Mouse (Mus musculus) cerebral cortex, adult 2 months (tissue): ENCODE data around the gene Rabgap1l.

Experiments used
- WGBS: fragments of 180-500 bp; shearing (Covaris S2); methylation state at CpG from one replicate; pipeline ENCODE4 v1.1.7; 2018; 5-methylcytosine and 5-hydroxymethylcytosine counted together

The Rabgap1l gene

GRCm38 (mm10) chr1:160792686-160793355, at the start of gene Rabgap1l:
TSS of gene Rabgap1l (minus strand) at chr1:160793211.
- WGBS, result 2% methylated on average over 63 of the region's 67 CpGs

DNA sequence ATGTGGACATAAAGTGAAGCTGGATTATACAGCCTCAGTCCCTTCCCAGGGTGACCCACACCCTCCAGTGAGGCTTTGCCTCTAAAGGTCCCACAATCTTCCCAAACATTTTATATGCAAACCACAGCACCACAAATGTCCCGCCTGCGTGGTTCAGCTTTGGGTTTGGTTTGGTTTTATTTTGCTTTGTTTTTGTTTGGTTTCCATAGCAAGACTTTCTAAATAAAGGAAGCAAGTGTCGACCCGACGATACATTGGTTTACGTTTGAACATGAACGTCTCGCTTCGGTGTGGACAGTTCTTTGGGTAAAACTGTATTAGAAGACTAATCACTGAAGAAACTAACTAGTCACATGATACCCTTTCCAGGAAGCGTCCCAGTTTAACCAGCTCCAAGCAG, 49.6 kb upstream of the Rabgap1l start:
- WGBS, result 71% methylated on average over 10 of the region's 10 CpGs

GRCm38 (mm10) chr1:160840618-160841017, 47.6 kb upstream of the Rabgap1l start:
- 82% methylated on average over 5 of the region's 5 CpGs for WGBS

- 94% methylated on average over 4 of the region's 4 CpGs for WGBS
These were observed 46.1 kb upstream of the Rabgap1l start for GRCm38 (mm10) chr1:160839095-160839494.

- WGBS, result 78% methylated on average over 1 of the region's 1 CpGs
These were observed 41.4 kb upstream of the Rabgap1l start for GRCm38 (mm10) chr1:160834446-160834845.

DNA sequence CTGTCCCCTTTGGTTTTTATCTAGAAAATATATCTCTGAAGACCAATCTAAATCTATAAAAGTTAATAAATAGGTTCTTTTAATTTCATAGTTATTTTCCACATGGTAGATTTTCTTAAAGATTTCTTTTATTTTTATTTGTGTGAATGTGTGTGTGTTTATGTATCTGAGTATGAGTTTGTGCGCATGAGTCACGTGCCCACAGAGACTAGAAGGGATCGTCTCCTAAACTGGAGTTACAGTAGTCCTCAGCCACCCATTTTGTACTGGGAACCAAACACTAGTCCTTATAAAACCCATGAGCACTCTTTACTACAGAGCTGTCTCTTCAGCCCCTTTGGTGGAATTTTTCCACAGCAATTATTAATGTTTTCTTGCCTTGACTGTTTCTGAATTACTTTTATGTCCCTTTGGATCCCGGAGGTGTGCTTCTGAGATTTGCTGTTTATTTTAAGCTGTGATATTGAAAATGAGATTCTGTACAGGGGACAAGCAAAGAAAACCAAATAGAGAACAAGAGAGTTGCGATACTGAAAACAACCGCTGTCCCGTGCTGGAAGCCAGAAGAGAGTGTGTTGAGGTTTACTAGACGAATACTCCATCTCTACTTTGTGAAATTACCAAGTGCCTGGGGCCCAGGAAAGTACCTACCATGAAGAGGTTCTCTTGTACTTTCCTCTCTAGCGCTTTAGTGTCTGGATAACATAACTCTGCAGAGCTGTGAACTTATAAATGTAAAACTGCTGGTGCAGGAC, 39.4 kb upstream of the Rabgap1l start:
- WGBS, result 89% methylated on average over 9 of the region's 9 CpGs

GRCm38 (mm10) chr1:160830608-160831498, 37.8 kb upstream of the Rabgap1l start:
- WGBS, result 89% methylated on average over 8 of the region's 8 CpGs

DNA sequence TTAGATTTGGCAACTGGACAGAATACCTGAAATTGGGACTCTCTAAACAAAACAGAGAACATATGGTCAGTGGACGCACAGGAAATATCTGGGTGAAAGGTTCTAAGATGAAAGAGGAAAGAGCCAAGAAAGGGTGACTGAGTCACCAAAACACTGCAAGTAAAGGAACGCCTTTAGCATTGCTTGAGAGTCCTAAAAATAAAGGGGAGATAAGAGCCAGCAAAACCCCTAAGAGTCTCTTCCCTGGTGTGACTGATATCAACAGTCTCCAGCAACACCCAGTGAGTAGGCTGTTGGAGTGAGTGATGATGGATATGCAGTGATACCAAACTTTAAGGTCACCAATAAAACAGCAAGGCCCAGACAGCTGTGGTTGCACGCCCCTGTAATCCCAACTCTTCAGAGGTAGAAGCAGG, 32.4 kb upstream of the Rabgap1l start:
- 75% methylated on average over 3 of the region's 3 CpGs for WGBS

DNA sequence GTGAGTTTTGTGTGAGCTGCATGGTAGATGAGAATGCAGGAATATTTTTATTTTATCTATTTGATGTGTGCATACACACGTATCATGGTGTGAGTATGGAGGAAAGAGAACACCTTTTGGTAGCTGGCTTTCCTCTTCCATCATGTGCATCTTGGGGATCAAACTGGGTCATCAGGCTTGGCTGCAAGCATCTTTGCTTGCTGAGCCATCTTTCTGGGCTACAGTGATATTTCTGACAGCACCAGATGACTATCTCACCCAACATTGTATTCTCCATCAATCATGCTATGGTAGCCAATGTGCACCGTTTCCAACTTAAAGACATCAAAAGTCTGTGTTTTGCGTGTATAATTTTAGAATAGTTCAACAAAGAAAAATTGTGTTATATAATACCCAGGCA, 30.6 kb upstream of the Rabgap1l start:
- 66% methylated on average over 3 of the region's 3 CpGs for WGBS

DNA sequence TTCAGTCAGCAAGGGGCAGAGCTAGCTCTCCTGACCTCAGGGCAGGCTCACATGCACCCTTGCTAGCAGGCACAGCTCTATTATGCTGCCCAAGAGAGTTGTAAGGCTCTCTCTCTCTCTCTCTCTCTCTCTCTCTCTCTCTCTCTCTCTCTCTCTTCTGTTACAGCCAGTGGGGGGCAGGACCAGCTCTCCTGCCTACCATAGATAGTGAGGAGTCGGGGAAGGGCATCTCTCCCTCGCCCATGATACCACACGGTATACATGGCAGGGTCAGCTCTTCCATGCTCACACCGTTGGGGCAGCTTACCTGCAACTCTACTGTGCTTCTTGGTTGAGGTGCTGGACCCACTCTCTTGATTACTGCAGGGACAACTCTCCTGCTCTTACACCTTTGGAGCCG, 21.2 kb upstream of the Rabgap1l start:
- WGBS, result 93% methylated on average over 5 of the region's 5 CpGs

- 76% methylated on average over 1 of the region's 1 CpGs for WGBS
These were observed 18.9 kb upstream of the Rabgap1l start for GRCm38 (mm10) chr1:160811930-160812329.

DNA sequence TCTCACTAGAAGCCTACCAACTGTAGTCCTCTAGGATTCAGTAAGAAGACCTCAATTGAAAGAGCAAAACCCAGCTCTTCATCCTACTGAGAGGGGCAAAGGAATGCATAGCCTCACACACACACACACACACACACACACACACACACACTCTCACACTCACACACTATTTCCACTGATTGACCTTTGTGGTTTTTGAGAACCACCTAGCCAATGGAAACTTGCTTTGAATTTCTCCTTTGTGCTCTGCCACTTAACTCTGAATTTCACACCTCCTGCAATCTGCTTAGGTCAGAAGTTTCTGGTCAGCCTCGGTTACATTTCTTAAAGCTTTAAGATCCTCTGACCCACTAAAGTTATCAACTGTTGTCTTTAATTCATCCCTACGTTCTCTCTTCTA, 12.3 kb upstream of the Rabgap1l start:
- 67% methylated on average over 2 of the region's 2 CpGs for WGBS

- 59% methylated on average over 3 of the region's 3 CpGs for WGBS
These were observed 7.0 kb upstream of the Rabgap1l start for GRCm38 (mm10) chr1:160799972-160800371.

- WGBS, result 67% methylated on average over 2 of the region's 2 CpGs
These were observed 2.0 kb upstream of the Rabgap1l start for GRCm38 (mm10) chr1:160795016-160795415.

GRCm38 (mm10) chr1:160793791-160794757, 1.1 kb upstream of the Rabgap1l start:
- 89% methylated on average over 13 of the region's 13 CpGs for WGBS

- WGBS, result under 1% methylated on average over 47 of the region's 51 CpGs
These were observed 790 bp downstream of the Rabgap1l start for GRCm38 (mm10) chr1:160792156-160792685.

- WGBS, result 9% methylated on average over 20 of the region's 20 CpGs
These were observed 1.4 kb downstream of the Rabgap1l start for GRCm38 (mm10) chr1:160791381-160792155.

GRCm38 (mm10) chr1:160789876-160790275, 3.1 kb downstream of the Rabgap1l start:
- 96% methylated on average over 3 of the region's 3 CpGs for WGBS

DNA sequence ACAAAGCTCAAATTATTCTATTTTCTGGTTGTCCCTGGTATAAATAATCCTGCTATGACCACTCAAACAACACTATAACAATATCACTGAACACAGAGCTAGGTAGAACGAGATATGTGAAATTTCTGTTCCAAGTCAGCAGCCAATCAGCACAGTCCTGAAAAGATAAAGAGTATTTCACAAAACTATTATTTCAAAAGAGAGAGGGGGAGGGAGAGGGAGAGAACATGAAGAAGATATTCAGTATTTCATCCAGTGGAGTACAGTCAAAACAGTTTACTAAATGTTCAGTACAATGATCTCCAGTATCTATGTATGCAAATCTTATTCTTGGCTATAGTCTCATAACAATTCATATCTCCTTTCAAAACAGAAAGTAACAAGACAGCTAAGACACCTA, 5.1 kb downstream of the Rabgap1l start:
- WGBS, result 69% methylated on average over 1 of the region's 1 CpGs

GRCm38 (mm10) chr1:160787164-160787563, 5.8 kb downstream of the Rabgap1l start:
- WGBS, result 97% methylated on average over 3 of the region's 3 CpGs
